Mouse (Mus musculus) skeletal muscle tissue, adult 2 months (tissue): ENCODE results near the gene Cd47.

Source experiments
- DNase-seq: peaks from one replicate; pipeline ENCODE4 v3.0.0-alpha.2; 2012; ENCODE audit warnings: low read depth, low spot score

The Cd47 gene

DNA sequence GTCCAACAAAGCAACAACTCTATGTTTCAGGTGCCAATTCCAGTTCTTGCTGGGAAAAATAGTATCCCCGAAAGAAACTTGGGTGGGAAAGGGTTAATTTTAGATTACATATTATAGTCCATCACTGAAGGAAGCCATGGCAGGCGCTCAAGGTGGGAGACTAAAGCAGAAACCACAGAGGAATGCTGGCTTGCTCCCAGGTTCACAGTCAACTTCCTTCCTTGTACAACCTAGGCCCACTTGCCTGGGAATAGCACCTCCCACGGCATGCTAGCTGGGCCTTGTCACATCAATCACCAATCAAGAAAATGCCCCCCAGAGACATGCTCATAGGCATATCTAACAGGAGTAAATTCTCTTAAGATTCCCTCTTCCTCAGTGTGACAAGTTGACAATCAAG lies 32.0 kb downstream of the Cd47 start:
- no peak for DNase-seq

DNA sequence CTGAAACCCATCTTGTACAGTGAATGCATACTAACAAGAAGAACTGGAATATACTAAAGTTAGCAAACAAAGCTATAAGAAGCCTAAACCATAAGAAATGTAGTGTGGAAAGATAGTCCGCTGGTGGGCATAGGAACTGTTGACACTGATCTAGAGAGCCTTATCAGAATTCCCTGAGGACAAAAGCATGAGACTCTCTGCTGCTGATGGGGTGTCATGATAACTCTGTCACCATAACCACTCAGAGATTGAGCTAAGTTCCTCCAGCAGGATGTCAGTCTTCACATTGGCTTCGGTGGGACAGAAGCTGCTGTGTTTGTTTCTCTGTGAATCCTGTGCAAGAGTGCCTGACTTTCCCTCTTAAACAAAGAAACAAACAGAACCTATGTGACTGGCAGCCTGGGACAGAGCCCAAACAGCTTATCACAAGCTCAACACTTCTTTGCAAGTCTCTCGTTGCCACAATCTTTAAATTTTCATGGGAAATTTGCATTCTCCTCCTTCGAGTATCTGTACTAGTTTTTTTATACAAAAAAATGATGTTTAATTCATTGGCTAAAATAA lies 33.9 kb downstream of the Cd47 start:
- DNase-seq = no peak

DNA sequence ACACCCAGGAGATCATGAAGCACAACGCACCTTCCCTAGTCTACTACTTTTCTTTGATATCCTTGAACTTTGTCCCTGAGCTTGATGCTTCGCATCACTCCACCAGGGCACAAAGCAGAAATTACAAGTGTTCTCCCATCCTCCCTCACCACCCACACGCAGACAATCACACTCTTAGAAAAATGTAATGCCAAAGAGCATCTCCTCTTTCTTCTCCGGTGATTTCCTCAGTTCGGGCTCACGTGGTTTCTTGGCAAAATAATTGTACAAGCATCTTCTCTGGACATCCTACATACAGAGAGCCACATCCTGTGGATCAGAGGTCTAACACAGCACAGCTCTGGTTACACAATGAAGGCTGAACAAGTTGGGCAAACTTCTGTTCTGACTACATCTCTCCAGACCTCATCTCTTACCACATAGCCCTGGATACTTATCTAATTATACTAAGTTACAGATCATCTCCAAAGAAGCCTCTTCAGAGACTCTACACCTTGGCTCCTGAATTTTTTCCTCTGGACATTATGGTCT lies 36.4 kb downstream of the Cd47 start:
- no peak for DNase-seq

DNA sequence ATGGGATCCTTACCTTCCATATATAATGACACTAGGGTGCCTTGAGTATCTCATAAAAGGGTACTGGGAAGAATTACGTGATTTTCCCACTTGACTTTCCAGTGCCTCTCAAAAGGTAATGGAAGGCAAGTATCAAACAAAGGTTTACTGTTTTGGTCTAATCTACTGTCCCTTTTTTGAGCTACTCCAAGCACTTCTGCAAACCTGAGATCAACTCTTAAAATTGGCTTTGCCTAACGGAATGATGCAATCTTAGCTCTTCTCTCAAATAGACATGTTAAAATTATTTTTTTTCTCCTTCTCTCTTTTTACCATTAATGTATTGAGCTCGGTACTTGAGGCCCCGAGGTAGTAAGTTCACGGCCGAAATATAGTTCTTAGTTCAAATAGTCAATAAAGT lies 38.6 kb downstream of the Cd47 start:
- DNase-seq = no peak

DNA sequence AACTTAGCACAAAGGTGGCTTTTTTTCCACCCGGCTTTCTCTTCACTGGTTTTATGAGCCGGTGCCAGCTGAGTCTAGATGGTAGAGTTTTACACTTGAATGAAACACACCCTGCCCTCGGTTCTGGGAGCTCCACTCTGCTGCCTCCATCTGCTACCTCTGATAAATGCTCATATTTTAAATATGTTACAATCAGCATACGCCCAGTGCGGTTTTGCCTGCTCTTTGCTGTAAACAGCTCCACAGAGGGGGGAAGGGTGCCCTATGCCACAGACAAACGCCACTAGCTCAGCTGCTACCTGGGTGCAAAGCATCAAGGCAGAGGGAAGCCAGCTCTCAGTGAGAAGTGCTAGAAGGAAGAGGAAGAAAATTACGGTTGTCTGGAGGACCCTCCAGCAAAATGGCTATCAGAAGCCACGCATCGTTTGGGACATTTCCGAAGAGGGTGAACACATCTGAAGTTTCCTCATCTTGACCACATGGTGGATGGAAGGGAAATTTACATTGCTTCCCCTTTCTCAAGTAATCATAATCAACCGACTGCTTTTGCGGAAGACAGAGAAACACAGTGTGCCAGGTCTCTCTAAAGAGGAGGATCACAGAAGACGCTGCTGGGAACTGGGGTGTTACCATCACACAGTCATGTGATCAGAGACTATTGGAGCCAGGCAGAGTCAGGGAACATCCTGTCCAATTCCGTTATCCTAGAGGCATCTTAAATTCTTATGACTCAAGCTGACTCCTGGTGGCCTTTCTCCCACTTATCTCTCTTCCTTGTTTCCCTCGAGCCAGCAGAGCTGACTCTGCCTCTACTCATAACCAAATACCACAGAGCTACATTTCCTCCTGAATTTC lies 39.6 kb downstream of the Cd47 start:
- DNase-seq = peak; percentile 48

- no peak for DNase-seq
Observed at GRCm38 (mm10) chr16:49843723-49844122, 43.4 kb downstream of the Cd47 start.

- DNase-seq = no peak
Observed at GRCm38 (mm10) chr16:49847224-49848003, 47.1 kb downstream of the Cd47 start.

- no peak for DNase-seq
Observed at GRCm38 (mm10) chr16:49848651-49849050, 48.3 kb downstream of the Cd47 start.

- no peak for DNase-seq
Observed at GRCm38 (mm10) chr16:49852940-49853339, 52.6 kb downstream of the Cd47 start.

DNA sequence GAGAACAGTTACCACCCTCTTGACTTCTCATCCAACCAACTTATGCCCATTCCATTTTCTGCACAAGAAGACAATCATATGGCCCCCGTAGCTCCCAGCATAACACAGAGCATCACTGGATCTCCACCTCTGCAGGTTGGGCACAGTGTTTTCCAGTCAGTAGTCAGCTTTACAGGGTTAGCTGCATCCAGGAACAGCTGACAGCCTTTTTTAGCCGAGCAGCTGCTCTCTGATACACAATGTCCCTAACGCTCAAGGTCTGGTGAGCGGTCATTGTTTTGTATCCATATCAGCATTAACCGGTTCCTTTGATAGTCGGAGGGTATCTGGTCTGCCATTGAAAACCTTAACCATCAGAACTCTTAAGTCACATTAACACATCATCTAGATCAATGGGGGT lies 53.3 kb downstream of the Cd47 start:
- no peak for DNase-seq

DNA sequence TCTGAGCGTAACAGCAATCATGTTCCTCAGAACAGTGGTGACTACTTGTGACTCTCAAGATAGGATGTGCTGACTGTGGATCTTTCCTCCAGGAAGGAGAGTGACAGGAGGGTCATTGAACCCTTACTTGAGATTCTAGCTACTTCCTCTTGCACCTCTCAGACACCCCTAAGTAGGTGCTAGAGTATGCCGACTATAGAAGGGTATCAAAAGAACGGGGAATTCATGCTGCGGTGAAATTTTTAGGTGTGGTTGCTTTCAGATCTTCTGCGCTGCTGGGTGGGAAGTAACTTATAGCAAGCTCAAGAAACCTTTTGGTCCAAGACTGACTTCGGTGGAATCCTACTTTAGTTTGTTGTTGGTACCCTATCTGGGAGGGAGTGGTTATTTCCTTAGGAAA lies 53.9 kb downstream of the Cd47 start:
- DNase-seq = peak; percentile 20

- peak; percentile 95 for DNase-seq
Observed at GRCm38 (mm10) chr16:49854931-49855835, 54.9 kb downstream of the Cd47 start.

GRCm38 (mm10) chr16:49855836-49856503 lies 55.6 kb downstream of the Cd47 start:
- DNase-seq = no peak

- DNase-seq = no peak
Observed at GRCm38 (mm10) chr16:49856661-49857060, 56.3 kb downstream of the Cd47 start.

- peak; percentile 19 for DNase-seq
Observed at GRCm38 (mm10) chr16:49857504-49858160, 57.3 kb downstream of the Cd47 start.

GRCm38 (mm10) chr16:49858161-49858906 lies 58.0 kb downstream of the Cd47 start:
- no peak for DNase-seq

GRCm38 (mm10) chr16:49858907-49859853 lies 58.8 kb downstream of the Cd47 start:
- DNase-seq = peak; percentile 59

GRCm38 (mm10) chr16:49861986-49862385 lies 61.7 kb downstream of the Cd47 start:
- no peak for DNase-seq
